Mouse (Mus musculus): ENCODE results near the gene Slit2.

Gene Slit2

GRCm38 (mm10) chr5:48058612-48059011 is 75.7 kb downstream of the Slit2 start:
- DNase-seq, result no peak

- DNase-seq, result no peak
Measured at GRCm38 (mm10) chr5:48060715-48061114, 77.8 kb downstream of the Slit2 start.

- DNase-seq, result no peak
Measured at GRCm38 (mm10) chr5:48078730-48079129, 95.8 kb downstream of the Slit2 start.

GRCm38 (mm10) chr5:48081223-48081881 is 98.4 kb downstream of the Slit2 start:
- DNase-seq, result no peak

- DNase-seq, result no peak
Measured at GRCm38 (mm10) chr5:48113400-48113799, 130.5 kb downstream of the Slit2 start.

- no peak for DNase-seq
Measured at GRCm38 (mm10) chr5:48114969-48115537, 132.1 kb downstream of the Slit2 start.

- DNase-seq, result no peak
Measured at GRCm38 (mm10) chr5:48122651-48123050, 139.7 kb downstream of the Slit2 start.

- DNase-seq, result no peak
Measured at GRCm38 (mm10) chr5:48125770-48126423, 143.0 kb downstream of the Slit2 start.

GRCm38 (mm10) chr5:48129981-48130380 is 147.0 kb downstream of the Slit2 start:
- no peak for DNase-seq

GRCm38 (mm10) chr5:48136571-48136970 is 153.6 kb downstream of the Slit2 start:
- DNase-seq, result peak; percentile 30

GRCm38 (mm10) chr5:48138849-48139487 is 156.0 kb downstream of the Slit2 start:
- DNase-seq, result no peak

- DNase-seq, result no peak
Measured at GRCm38 (mm10) chr5:48139488-48139862, 156.5 kb downstream of the Slit2 start.

- DNase-seq, result no peak
Measured at GRCm38 (mm10) chr5:48146082-48146481, 163.1 kb downstream of the Slit2 start.

GRCm38 (mm10) chr5:48160829-48161228 is 177.9 kb downstream of the Slit2 start:
- no peak for DNase-seq

GRCm38 (mm10) chr5:48181646-48182302 is 198.8 kb downstream of the Slit2 start:
- DNase-seq, result no peak

GRCm38 (mm10) chr5:48184358-48184757 is 201.4 kb downstream of the Slit2 start:
- DNase-seq, result no peak

GRCm38 (mm10) chr5:48187819-48188218 is 204.9 kb downstream of the Slit2 start:
- DNase-seq, result no peak

GRCm38 (mm10) chr5:48199380-48199779 is 216.4 kb downstream of the Slit2 start:
- no peak for DNase-seq

GRCm38 (mm10) chr5:48215248-48215647 is 232.3 kb downstream of the Slit2 start:
- DNase-seq, result no peak

- no peak for DNase-seq
Measured at GRCm38 (mm10) chr5:48219624-48220155, 236.8 kb downstream of the Slit2 start.

GRCm38 (mm10) chr5:48225500-48225899 is 242.6 kb downstream of the Slit2 start:
- no peak for DNase-seq

- DNase-seq, result no peak
Measured at GRCm38 (mm10) chr5:48230430-48231080, 247.6 kb downstream of the Slit2 start.

GRCm38 (mm10) chr5:48234728-48235127 is 251.8 kb downstream of the Slit2 start:
- DNase-seq, result no peak
